Mouse (Mus musculus): ENCODE measurements around the gene Gm20458. TPM values are rescaled to one million over a fixed set of nuclear protein-coding genes. Genes with fewer than 3 reads are reported as not detected.

Gene Gm20458
- total RNA-seq, 2 experiments from 2014 or later: 2.5 to 5.3 TPM

GRCm38 (mm10) chr2:164494126-164494525 is 33.4 kb downstream of the Gm20458 start:
- no peak for DNase-seq
- intact Hi-C loops (cut with DNase I): no loop called here

- no peak for DNase-seq
- intact Hi-C loops (cut with DNase I): no loop called here
Measured at GRCm38 (mm10) chr2:164496331-164496730, 35.6 kb downstream of the Gm20458 start.

GRCm38 (mm10) chr2:164496847-164497690 is 36.3 kb downstream of the Gm20458 start, which contains the start of gene Pigt:
TSS of gene Pigt (plus strand) at chr2:164497520.
- intact Hi-C loops (cut with DNase I): no loop called here
- peak; percentile 73 to 82 for DNase-seq

GRCm38 (mm10) chr2:164497691-164498268 is 37.0 kb downstream of the Gm20458 start:
- intact Hi-C loops (cut with DNase I): no loop called here
- DNase-seq: no peak

- no peak for DNase-seq
- intact Hi-C loops (cut with DNase I): no loop called here
Measured at GRCm38 (mm10) chr2:164499317-164499716, 38.5 kb downstream of the Gm20458 start.

GRCm38 (mm10) chr2:164500511-164500910 is 39.7 kb downstream of the Gm20458 start:
- intact Hi-C loops (cut with DNase I): no loop called here
- DNase-seq: no peak

GRCm38 (mm10) chr2:164504919-164505318 is 44.2 kb downstream of the Gm20458 start:
- DNase-seq: no peak
- intact Hi-C loops (cut with DNase I): no loop called here

GRCm38 (mm10) chr2:164505619-164506347 is 45.0 kb downstream of the Gm20458 start:
- no peak for DNase-seq
- intact Hi-C loops (cut with DNase I): no loop called here

GRCm38 (mm10) chr2:164507811-164508210 is 47.0 kb downstream of the Gm20458 start:
- no peak for DNase-seq
- intact Hi-C loops (cut with DNase I): no loop called here

- intact Hi-C loops (cut with DNase I): no loop called here
- DNase-seq: no peak
Measured at GRCm38 (mm10) chr2:164510621-164511190, 49.9 kb downstream of the Gm20458 start.

GRCm38 (mm10) chr2:164512121-164512909 is 51.5 kb downstream of the Gm20458 start:
- DNase-seq: no peak
- intact Hi-C loops (cut with DNase I): no loop called here

GRCm38 (mm10) chr2:164513389-164513788 is 52.6 kb downstream of the Gm20458 start:
- DNase-seq: peak in 1 of 2 experiments; percentile 21
- intact Hi-C loops (cut with DNase I): no loop called here

GRCm38 (mm10) chr2:164514916-164515315 is 54.1 kb downstream of the Gm20458 start:
- intact Hi-C loops (cut with DNase I): no loop called here
- DNase-seq: no peak

GRCm38 (mm10) chr2:164515897-164516296 is 55.1 kb downstream of the Gm20458 start:
- DNase-seq: no peak
- intact Hi-C loops (cut with DNase I): no loop called here

- intact Hi-C loops (cut with DNase I): no loop called here
Measured at GRCm38 (mm10) chr2:164516592-164516991, 55.8 kb downstream of the Gm20458 start.

GRCm38 (mm10) chr2:164517485-164518221 is 56.9 kb downstream of the Gm20458 start:
- intact Hi-C loops (cut with DNase I): loop anchor here (2.0 kb wide), 1 partner anchor 45 kb away; the partner anchor contains the start of gene Trp53tg5
- peak; percentile 13 to 59 for DNase-seq

More at GRCm38 (mm10) chr2:164516592-164516991, 55.8 kb downstream of the Gm20458 start:
- no peak for DNase-seq

GRCm38 (mm10) chr2:164518266-164519170 is 57.8 kb downstream of the Gm20458 start:
- DNase-seq: no peak
- intact Hi-C loops (cut with DNase I): loop anchor here (2.0 kb wide), 1 partner anchor 46 kb away; the partner anchor contains the start of gene Trp53tg5

- intact Hi-C loops (cut with DNase I): loop anchor here (2.0 kb wide), 1 partner anchor 46 kb away; the partner anchor contains the start of gene Trp53tg5
- no peak for DNase-seq
Measured at GRCm38 (mm10) chr2:164519171-164519526, 58.4 kb downstream of the Gm20458 start.

Measured in gastrocnemius, postnatal 36 days (tissue).